Mouse (Mus musculus) midbrain, embryonic 16.5 days (tissue): Measurements from ENCODE around the gene Megf11. TPM values are rescaled to one million over a fixed set of nuclear protein-coding genes. Genes with fewer than 3 reads are reported as not detected.

ENCODE experiments used
- ATAC-seq: fragments of 200-750 bp; cut with Nextera tagmentation; 2 replicates; pipeline ENCODE4 v1.8.0; 2017; ENCODE audit warnings: moderate TSS enrichment
- H3K27ac ChIP-seq: fragments of 300-500 bp; sonication (generic); 2 replicates; pipeline ENCODE4 v1.5.1; 2014; ENCODE audit warnings: mild to moderate bottlenecking, low read length, mixed read lengths
- H3K27me3 ChIP-seq: fragments of 300-500 bp; sonication (generic); 2 replicates; pipeline ENCODE4 v1.6.1; 2014; ENCODE audit warnings: low read depth, low read length, mixed read lengths; ENCODE audit not compliant: control insufficient read depth, insufficient read depth
- H3K36me3 ChIP-seq: fragments of 300-500 bp; sonication (generic); 2 replicates; pipeline ENCODE4 v1.6.1; 2014; ENCODE audit warnings: mild to moderate bottlenecking, low read length, moderate library complexity, mixed read lengths; ENCODE audit not compliant: control insufficient read depth, insufficient read depth
- H3K4me1 ChIP-seq: fragments of 300-500 bp; sonication (generic); 2 replicates; pipeline ENCODE4 v1.6.1; 2014; ENCODE audit warnings: mild to moderate bottlenecking, low read length, mixed read lengths; ENCODE audit not compliant: control insufficient read depth, insufficient read depth
- H3K4me2 ChIP-seq: fragments of 300-500 bp; sonication (generic); 2 replicates; pipeline ENCODE4 v1.6.1; 2014; ENCODE audit warnings: mild to moderate bottlenecking, low read length, mixed read lengths
- H3K4me3 ChIP-seq: fragments of 300-500 bp; sonication (generic); 2 replicates; pipeline ENCODE4 v1.5.1; 2014; ENCODE audit warnings: low read depth, mild to moderate bottlenecking, low read length, moderate library complexity, mixed read lengths
- H3K9ac ChIP-seq: fragments of 300-500 bp; sonication (generic); 2 replicates; pipeline ENCODE4 v1.6.1; 2014; ENCODE audit warnings: low read depth, low read length, mixed read lengths
- H3K9me3 ChIP-seq: fragments of 300-500 bp; sonication (generic); replicated peaks from 2 replicates; pipeline ENCODE4 v1.6.1; 2014; ENCODE audit warnings: mild to moderate bottlenecking, low read length, mixed read lengths; ENCODE audit not compliant: control insufficient read depth, poor library complexity, severe bottlenecking
- WGBS: fragments of 180-500 bp; shearing (Covaris S2); extraction: QIAGEN DNeasy Blood & Tissue Kit; methylation state at CpG from one replicate; pipeline ENCODE4 v1.1.7; 2014; 5-methylcytosine and 5-hydroxymethylcytosine counted together
- polyA plus RNA-seq: library from polyadenylated mRNA; unstranded; fragments of >200 nt; fragmentation: Nextera tagmentation; extraction: Ambion mirVana; gene quantifications from 2 replicates; pipeline ENCODE4 v1.2.1, GENCODE M21; 2015

Gene Megf11
- polyA plus RNA-seq, 1 experiment from 2014 or later, result 20.5 TPM

DNA sequence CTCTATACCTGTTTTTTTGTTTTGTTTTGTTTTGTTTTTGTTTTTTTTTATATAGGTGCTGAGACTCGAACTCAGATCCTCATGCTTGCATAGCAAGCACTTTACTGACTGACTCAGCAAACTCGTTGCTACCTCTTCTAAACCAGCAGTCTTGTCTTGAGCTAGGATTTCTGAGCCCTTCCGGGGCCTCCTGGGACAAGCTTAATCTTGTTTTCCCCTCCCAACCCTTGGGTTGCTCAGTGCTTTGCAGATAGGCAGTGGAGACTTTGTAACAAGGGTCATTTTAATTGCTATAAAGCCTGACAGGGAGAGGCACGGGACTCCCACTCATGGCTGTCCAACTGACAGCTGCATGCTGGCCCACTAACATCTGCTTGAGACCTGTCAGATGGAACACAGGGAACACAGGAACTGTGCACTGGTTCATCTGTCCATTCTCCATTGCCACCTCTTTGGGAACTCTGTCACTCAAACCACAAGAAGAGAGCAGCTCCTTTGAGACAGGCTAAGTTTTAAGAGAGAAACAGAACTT lies 147.4 kb downstream of the Megf11 start:
- H3K27ac ChIP-seq, result no peak overlapping the region
- H3K4me3 ChIP-seq, result no peak overlapping the region
- H3K4me1 ChIP-seq, result peaks cover 14% of the 10 kb centered on the region
- no peak for ATAC-seq
- no peaks in the 10 kb centered on the region for H3K27me3 ChIP-seq
- no peak overlapping the region for H3K9ac ChIP-seq
- 44% methylated on average over 4 of the region's 4 CpGs for WGBS
- H3K9me3 ChIP-seq, result no peaks in the 10 kb centered on the region
- no peak overlapping the region for H3K4me2 ChIP-seq
- H3K36me3 ChIP-seq, result no peaks in the 10 kb centered on the region

DNA sequence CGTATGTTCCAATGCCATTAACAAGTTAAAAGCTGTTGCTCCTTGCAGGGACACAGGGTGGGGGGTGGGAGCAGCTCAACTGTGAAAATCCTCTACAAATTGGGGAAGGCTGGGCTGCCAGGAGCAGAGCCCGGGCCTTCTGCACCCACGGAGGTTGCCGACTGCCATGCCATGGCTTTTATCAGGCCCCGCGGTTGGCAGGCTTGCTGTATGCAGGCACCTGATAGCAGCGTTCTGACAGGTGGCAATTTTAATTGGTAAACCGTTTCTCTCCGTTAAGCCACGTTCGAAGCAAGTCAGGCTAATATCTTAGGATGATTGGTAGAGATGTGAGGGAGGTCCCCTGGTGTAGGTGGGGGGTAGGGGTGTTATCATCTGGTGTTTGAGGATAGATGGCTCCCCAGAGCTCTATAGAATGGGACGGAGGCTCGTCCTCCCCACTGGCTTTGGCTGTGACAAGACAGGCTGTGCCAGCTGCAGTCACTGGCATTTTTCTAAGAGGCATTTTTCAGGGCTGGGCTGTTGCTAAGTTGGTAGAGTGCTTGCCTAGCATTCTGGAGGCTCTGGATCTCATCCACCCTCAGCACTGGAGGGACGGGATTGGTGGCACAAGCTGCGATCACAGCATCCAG lies 148.2 kb downstream of the Megf11 start:
- H3K9ac ChIP-seq, result no peak overlapping the region
- H3K9me3 ChIP-seq, result no peaks in the 10 kb centered on the region
- H3K27ac ChIP-seq, result peak overlapping the region; percentile 43; the same call in 1 of the 2 replicates
- no peak overlapping the region for H3K4me3 ChIP-seq
- peaks cover 14% of the 10 kb centered on the region for H3K4me1 ChIP-seq
- ATAC-seq, result 0 out of 2 replicates have a peak, but pooled peaks have one; percentile 46
- no peak overlapping the region for H3K4me2 ChIP-seq
- H3K36me3 ChIP-seq, result no peaks in the 10 kb centered on the region
- WGBS, result 15% methylated on average over 15 of the region's 15 CpGs
- H3K27me3 ChIP-seq, result no peaks in the 10 kb centered on the region

DNA sequence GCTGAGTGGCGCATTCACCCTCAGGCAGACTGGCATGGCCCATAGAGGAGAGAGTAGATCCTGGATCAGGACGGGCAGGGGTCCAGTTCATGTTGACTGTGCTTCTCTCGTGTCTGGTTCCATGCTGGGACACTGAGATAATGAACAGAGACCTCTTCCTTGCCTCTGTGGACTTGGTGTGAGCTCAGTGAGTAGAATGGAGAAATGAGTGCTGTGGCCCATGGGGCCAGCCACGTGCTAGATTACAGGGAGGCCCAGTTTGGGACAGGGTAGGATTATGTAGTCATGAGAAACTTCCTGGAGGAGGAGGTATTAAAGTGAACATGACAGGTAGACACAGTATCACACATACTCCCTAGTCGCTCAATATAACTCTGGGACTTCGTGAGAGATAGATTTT lies 148.9 kb downstream of the Megf11 start:
- no peak overlapping the region for H3K4me3 ChIP-seq
- peaks cover 12% of the 10 kb centered on the region for H3K4me1 ChIP-seq
- no peak overlapping the region for H3K4me2 ChIP-seq
- WGBS, result 80% methylated on average over 6 of the region's 6 CpGs
- no peak overlapping the region for H3K27ac ChIP-seq
- ATAC-seq, result 0 out of 2 replicates have a peak, but pooled peaks have one; percentile 21
- H3K27me3 ChIP-seq, result no peaks in the 10 kb centered on the region
- no peaks in the 10 kb centered on the region for H3K9me3 ChIP-seq
- H3K36me3 ChIP-seq, result no peaks in the 10 kb centered on the region
- H3K9ac ChIP-seq, result no peak overlapping the region

DNA sequence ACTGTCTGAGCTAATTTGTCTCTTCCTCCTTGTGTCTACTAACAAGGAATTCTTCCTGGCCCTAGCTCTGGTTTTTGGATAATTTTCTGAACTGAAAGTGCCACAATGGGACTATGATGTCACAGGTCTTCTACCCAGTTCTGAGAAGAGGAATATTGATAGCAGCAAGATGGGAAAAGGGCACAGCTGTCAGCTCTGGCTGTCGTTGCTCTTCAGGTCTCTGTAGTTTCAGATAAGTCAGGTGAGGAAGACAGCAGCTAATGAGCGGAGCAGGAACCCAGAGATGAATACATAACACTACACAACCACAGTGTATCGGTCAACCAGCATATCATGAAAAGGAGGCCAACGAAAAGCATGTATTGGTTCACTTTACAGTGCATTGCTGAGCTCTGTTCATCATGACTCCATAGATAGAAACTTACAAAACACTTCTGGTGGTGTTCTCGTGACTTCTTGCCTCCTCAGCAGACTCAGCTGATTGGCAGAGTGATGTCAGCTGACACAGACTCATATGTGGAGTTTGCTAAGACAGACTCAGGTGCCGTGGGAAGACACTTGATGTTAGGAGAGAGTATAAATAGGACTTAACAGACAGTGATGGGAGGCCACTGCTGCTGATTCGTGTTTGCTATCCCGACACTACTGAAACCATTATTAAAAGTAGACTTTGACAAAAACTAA lies 149.6 kb downstream of the Megf11 start:
- 86% methylated on average over 8 of the region's 8 CpGs for WGBS
- Histone ChIP-seq H3K36me3 (no peaks in the 10 kb centered on the region), H3K4me2 (no peak overlapping the region), H3K4me3 (no peak overlapping the region), H3K9ac (no peak overlapping the region), H3K4me1 (peaks cover 12% of the 10 kb centered on the region), H3K9me3 (no peaks in the 10 kb centered on the region), H3K27me3 (no peaks in the 10 kb centered on the region), H3K27ac (no peak overlapping the region)
- no peak for ATAC-seq

GRCm38 (mm10) chr9:64537821-64538220 lies 152.4 kb downstream of the Megf11 start:
- Histone ChIP-seq H3K27ac (no peak overlapping the region), H3K4me1 (peaks cover 11% of the 10 kb centered on the region), H3K27me3 (no peaks in the 10 kb centered on the region), H3K36me3 (no peaks in the 10 kb centered on the region), H3K9ac (no peak overlapping the region), H3K4me3 (no peak overlapping the region), H3K4me2 (no peak overlapping the region), H3K9me3 (no peaks in the 10 kb centered on the region)
- WGBS, result 80% methylated on average over 4 of the region's 4 CpGs
- ATAC-seq, result no peak

GRCm38 (mm10) chr9:64542246-64542645 lies 156.8 kb downstream of the Megf11 start:
- Histone ChIP-seq H3K4me2 (no peak overlapping the region), H3K4me1 (0 out of 2 replicates have a peak, but pooled peaks cover 12% of the 10 kb centered on the region), H3K9ac (no peak overlapping the region), H3K36me3 (no peaks in the 10 kb centered on the region), H3K27me3 (no peaks in the 10 kb centered on the region), H3K27ac (no peak overlapping the region), H3K4me3 (no peak overlapping the region), H3K9me3 (no peaks in the 10 kb centered on the region)
- WGBS, result 56% methylated on average over 4 of the region's 4 CpGs
- no peak for ATAC-seq

DNA sequence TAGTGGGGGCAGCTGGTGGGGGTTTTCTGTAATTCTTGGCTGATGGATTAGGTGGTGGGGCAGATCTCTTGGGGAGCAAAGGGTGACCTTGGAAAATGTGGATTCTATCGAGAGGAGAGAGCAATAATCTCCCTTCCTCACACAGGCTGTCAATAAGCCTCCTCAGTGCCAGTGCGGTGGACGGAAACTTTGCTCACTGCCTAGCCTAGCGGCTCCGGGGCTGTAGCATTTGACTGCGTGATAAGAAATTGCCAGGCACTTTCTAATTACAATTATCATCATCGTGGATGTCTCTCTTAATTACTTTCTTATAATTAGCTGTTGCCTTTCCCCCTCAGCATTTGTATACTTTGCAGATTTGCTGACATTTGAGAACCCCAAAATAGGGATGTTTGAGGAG lies 157.7 kb downstream of the Megf11 start:
- ATAC-seq, result no peak
- no peaks in the 10 kb centered on the region for H3K27me3 ChIP-seq
- no peak overlapping the region for H3K9ac ChIP-seq
- no peaks in the 10 kb centered on the region for H3K36me3 ChIP-seq
- H3K4me3 ChIP-seq, result no peak overlapping the region
- no peaks in the 10 kb centered on the region for H3K9me3 ChIP-seq
- no peak overlapping the region for H3K4me2 ChIP-seq
- WGBS, result 29% methylated on average over 7 of the region's 7 CpGs
- 0 out of 2 replicates have a peak, but pooled peaks cover 12% of the 10 kb centered on the region for H3K4me1 ChIP-seq
- H3K27ac ChIP-seq, result no peak overlapping the region

- 0 out of 2 replicates have a peak, but pooled peaks cover 15% of the 10 kb centered on the region for H3K4me1 ChIP-seq
- H3K4me3 ChIP-seq, result no peak overlapping the region
- H3K9ac ChIP-seq, result no peak overlapping the region
- 50% methylated on average over 7 of the region's 7 CpGs for WGBS
- ATAC-seq, result no peak
- H3K4me2 ChIP-seq, result no peak overlapping the region
- H3K27me3 ChIP-seq, result no peaks in the 10 kb centered on the region
- no peaks in the 10 kb centered on the region for H3K36me3 ChIP-seq
- no peak overlapping the region for H3K27ac ChIP-seq
- no peaks in the 10 kb centered on the region for H3K9me3 ChIP-seq
These were observed 161.0 kb downstream of the Megf11 start for GRCm38 (mm10) chr9:64546344-64546991.

DNA sequence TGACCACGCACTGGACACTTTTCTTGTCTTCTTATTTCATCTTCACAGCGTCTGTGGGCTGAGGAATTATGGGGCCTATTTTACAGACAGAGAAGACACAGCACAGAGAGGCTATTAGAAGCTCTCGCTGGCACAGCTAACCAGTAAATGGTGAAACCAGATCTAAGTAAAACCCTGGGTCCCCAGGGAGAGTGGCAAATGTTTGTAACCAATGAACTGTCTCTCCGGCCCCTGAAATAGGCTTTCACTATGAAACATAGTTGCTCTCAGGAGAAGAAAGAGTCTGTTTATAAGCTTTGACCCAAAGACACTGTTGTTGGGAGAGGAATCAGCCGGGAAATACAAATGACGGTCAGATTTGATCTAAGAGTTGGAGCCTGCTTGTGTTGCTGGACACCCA lies 162.9 kb downstream of the Megf11 start:
- H3K27me3 ChIP-seq, result no peaks in the 10 kb centered on the region; the same call in 1 of the 2 replicates
- H3K36me3 ChIP-seq, result no peaks in the 10 kb centered on the region
- no peak overlapping the region for H3K9ac ChIP-seq
- H3K9me3 ChIP-seq, result no peaks in the 10 kb centered on the region
- H3K4me3 ChIP-seq, result no peak overlapping the region
- no peak overlapping the region for H3K27ac ChIP-seq
- no peak for ATAC-seq
- WGBS, result 85% methylated on average over 6 of the region's 6 CpGs
- 0 out of 2 replicates have a peak, but pooled peaks cover 9% of the 10 kb centered on the region for H3K4me1 ChIP-seq
- H3K4me2 ChIP-seq, result no peak overlapping the region
